Mouse (Mus musculus) limb, embryonic 13.5 days (tissue): Measurements from ENCODE around the gene Clps. TPM values are rescaled to one million over a fixed set of nuclear protein-coding genes. Genes with fewer than 3 reads are reported as not detected.

Experiments
- ATAC-seq: fragments of 200-750 bp; cut with Nextera tagmentation; 2 replicates; pipeline ENCODE4 v1.8.0; 2017; ENCODE audit warnings: low read depth, moderate number of reproducible peaks, moderate TSS enrichment; ENCODE audit not compliant: low FRiP score
- H3K27ac ChIP-seq: fragments of 300-500 bp; sonication (generic); 2 replicates; pipeline ENCODE4 v1.5.1; 2015; ENCODE audit warnings: inconsistent platforms, mild to moderate bottlenecking, moderate library complexity
- H3K27me3 ChIP-seq: fragments of 300-500 bp; sonication (generic); 2 replicates; pipeline ENCODE4 v1.6.1; 2015; ENCODE audit warnings: mild to moderate bottlenecking, inconsistent platforms
- H3K36me3 ChIP-seq: fragments of 300-500 bp; sonication (generic); 2 replicates; pipeline ENCODE4 v1.6.1; 2015; ENCODE audit warnings: inconsistent platforms, mild to moderate bottlenecking, moderate library complexity
- H3K4me1 ChIP-seq: fragments of 300-500 bp; sonication (generic); 2 replicates; pipeline ENCODE4 v1.6.1; 2015; ENCODE audit warnings: inconsistent platforms
- H3K4me2 ChIP-seq: fragments of 300-500 bp; sonication (generic); replicated peaks from 2 replicates; pipeline ENCODE4 v1.6.1; 2015; ENCODE audit warnings: inconsistent platforms, mild to moderate bottlenecking, moderate library complexity
- H3K4me3 ChIP-seq: fragments of 300-500 bp; sonication (generic); 2 replicates; pipeline ENCODE4 v1.5.1; 2015; ENCODE audit warnings: moderate library complexity, mild to moderate bottlenecking, inconsistent platforms
- H3K9ac ChIP-seq: fragments of 300-500 bp; sonication (generic); 2 replicates; pipeline ENCODE4 v1.6.1; 2015; ENCODE audit warnings: mild to moderate bottlenecking, inconsistent platforms
- H3K9me3 ChIP-seq: fragments of 300-500 bp; sonication (generic); 2 replicates; pipeline ENCODE4 v1.6.1; 2016; ENCODE audit warnings: inconsistent platforms
- WGBS: fragments of 180-500 bp; shearing (Covaris S2); methylation state at CpG from one replicate; pipeline ENCODE4 v1.1.7; 2015; 5-methylcytosine and 5-hydroxymethylcytosine counted together
- microRNA-seq: library from miRNA; unstranded; fragments of <30 nt; microRNA quantifications from one replicate; pipeline ENCODE4, GENCODE M21; 2016
- polyA plus RNA-seq: library from polyadenylated mRNA; unstranded; fragments of >200 nt; fragmentation: Nextera tagmentation; extraction: Ambion mirVana; gene quantifications from 2 replicates; pipeline ENCODE4 v1.2.1, GENCODE M21; 2015

Clps gene
- polyA plus RNA-seq, 1 experiment from 2014 or later: 0.60 TPM

GRCm38 (mm10) chr17:28515431-28516341 lies 44.9 kb downstream of the Clps start:
- H3K9me3 ChIP-seq: no peaks in the 10 kb centered on the region
- H3K4me1 ChIP-seq: peaks cover 36% of the 10 kb centered on the region
- H3K27me3 ChIP-seq: peaks cover 18% of the 10 kb centered on the region
- no peaks in the 10 kb centered on the region for H3K36me3 ChIP-seq
- no peak overlapping the region for H3K4me2 ChIP-seq
- WGBS: 57% methylated on average over 10 of the region's 10 CpGs
- no peak for ATAC-seq
- no peak overlapping the region for H3K27ac ChIP-seq
- H3K4me3 ChIP-seq: no peak overlapping the region
- H3K9ac ChIP-seq: no peak overlapping the region

- no peak overlapping the region for H3K9ac ChIP-seq
- no peak overlapping the region for H3K4me2 ChIP-seq
- H3K27me3 ChIP-seq: peaks cover 18% of the 10 kb centered on the region
- no peak overlapping the region for H3K27ac ChIP-seq
- H3K4me3 ChIP-seq: no peak overlapping the region
- no peak for ATAC-seq
- H3K4me1 ChIP-seq: peaks cover 43% of the 10 kb centered on the region
- 75% methylated on average over 5 of the region's 5 CpGs for WGBS
- no peaks in the 10 kb centered on the region for H3K9me3 ChIP-seq
- H3K36me3 ChIP-seq: no peaks in the 10 kb centered on the region
Observed at GRCm38 (mm10) chr17:28514555-28514954, 46.0 kb downstream of the Clps start.

GRCm38 (mm10) chr17:28513844-28514243 lies 46.7 kb downstream of the Clps start:
- Histone ChIP-seq H3K4me2 (no peak overlapping the region), H3K4me3 (no peak overlapping the region), H3K27ac (no peak overlapping the region), H3K9ac (no peak overlapping the region; the same call in 1 of the 2 replicates), H3K36me3 (no peaks in the 10 kb centered on the region), H3K27me3 (peaks cover 15% of the 10 kb centered on the region), H3K9me3 (no peaks in the 10 kb centered on the region), H3K4me1 (peaks cover 41% of the 10 kb centered on the region)
- ATAC-seq: no peak
- 68% methylated on average over 7 of the region's 7 CpGs for WGBS

- Histone ChIP-seq H3K36me3 (no peaks in the 10 kb centered on the region), H3K4me2 (no peak overlapping the region), H3K27ac (no peak overlapping the region), H3K4me3 (no peak overlapping the region), H3K27me3 (peaks cover 10% of the 10 kb centered on the region; the same call in 1 of the 2 replicates), H3K9me3 (no peaks in the 10 kb centered on the region), H3K4me1 (peaks cover 36% of the 10 kb centered on the region), H3K9ac (no peak overlapping the region)
- 65% methylated on average over 1 of the region's 1 CpGs for WGBS
- no peak for ATAC-seq
Observed at GRCm38 (mm10) chr17:28513337-28513736, 47.2 kb downstream of the Clps start.

GRCm38 (mm10) chr17:28512696-28513095 lies 47.9 kb downstream of the Clps start:
- peak overlapping the region; percentile 39 for H3K9ac ChIP-seq
- H3K9me3 ChIP-seq: no peaks in the 10 kb centered on the region
- peaks cover 10% of the 10 kb centered on the region; the same call in 1 of the 2 replicates for H3K27me3 ChIP-seq
- H3K4me3 ChIP-seq: no peak overlapping the region
- H3K4me1 ChIP-seq: peaks cover 33% of the 10 kb centered on the region
- 33% methylated on average over 6 of the region's 6 CpGs for WGBS
- no peaks in the 10 kb centered on the region for H3K36me3 ChIP-seq
- H3K4me2 ChIP-seq: no peak overlapping the region
- no peak for ATAC-seq
- peak overlapping the region; percentile 6 for H3K27ac ChIP-seq

GRCm38 (mm10) chr17:28511616-28512541 lies 48.7 kb downstream of the Clps start:
- H3K4me3 ChIP-seq: no peak overlapping the region
- no peak for ATAC-seq
- peaks cover 33% of the 10 kb centered on the region for H3K4me1 ChIP-seq
- H3K36me3 ChIP-seq: no peaks in the 10 kb centered on the region
- H3K9me3 ChIP-seq: no peaks in the 10 kb centered on the region
- no peak overlapping the region for H3K4me2 ChIP-seq
- H3K9ac ChIP-seq: peak overlapping the region; percentile 39; the same call in 1 of the 2 replicates
- peaks cover 10% of the 10 kb centered on the region; the same call in 1 of the 2 replicates for H3K27me3 ChIP-seq
- H3K27ac ChIP-seq: no peak overlapping the region
- 38% methylated on average over 9 of the region's 9 CpGs for WGBS

- 4% methylated on average over 28 of the region's 28 CpGs for WGBS
- Histone ChIP-seq H3K4me1 (peaks cover 33% of the 10 kb centered on the region), H3K27ac (no peak overlapping the region), H3K27me3 (peaks cover 7% of the 10 kb centered on the region; the same call in 1 of the 2 replicates), H3K4me3 (peak overlapping the region; percentile 28), H3K4me2 (peak overlapping the region; percentile 60), H3K9me3 (no peaks in the 10 kb centered on the region), H3K9ac (peak overlapping the region; percentile 60), H3K36me3 (no peaks in the 10 kb centered on the region)
- ATAC-seq: no peak; the same call in 1 of the 2 replicates
Observed at GRCm38 (mm10) chr17:28510445-28511342, 49.9 kb downstream of the Clps start.

Small RNA genes lying within 50 kb of the gene (microRNA-seq; reads per million reads assigned to microRNA genes)
- gene Gm25195: not detected
- not detected for gene Mir6969

Other genes with a start within 250 kb of the Clps start
- gene Fance, start 247.2 kb downstream of the Clps start, polyA plus RNA-seq: 36.0 and 37.3 TPM in 2 replicates
- 580 and 609 TPM in 2 replicates for gene Rpl10a, start 232.3 kb downstream of the Clps start, polyA plus RNA-seq
- 14.9 and 15.4 TPM in 2 replicates for gene Tead3, start 209.9 kb downstream of the Clps start, polyA plus RNA-seq
- 7.1 and 7.5 TPM in 2 replicates for gene Tulp1, start 195.5 kb downstream of the Clps start, polyA plus RNA-seq
- gene Fkbp5, start 43.2 kb downstream of the Clps start, polyA plus RNA-seq: 26.2 and 27.3 TPM in 2 replicates
- not detected in 2 replicates for gene Armc12, start 30.0 kb downstream of the Clps start, polyA plus RNA-seq
- gene Clpsl2, start 11.4 kb downstream of the Clps start, polyA plus RNA-seq: not detected in 2 replicates
- 0.46 and 0.56 TPM in 2 replicates for gene Lhfpl5, start 14.9 kb upstream of the Clps start, polyA plus RNA-seq
- 93.3 and 97.9 TPM in 2 replicates for gene Srpk1, start 61.9 kb upstream of the Clps start, polyA plus RNA-seq
- gene Slc26a8, start 129.5 kb upstream of the Clps start, polyA plus RNA-seq: 0.98 and 1.2 TPM in 2 replicates
- 37.1 and 37.8 TPM in 2 replicates for gene Mapk14, start 130.6 kb upstream of the Clps start, polyA plus RNA-seq
- gene AC170998.1, start 165.3 kb upstream of the Clps start, polyA plus RNA-seq: 3.2 and 3.7 TPM in 2 replicates
- 29.0 and 29.8 TPM in 2 replicates for gene Mapk13, start 208.5 kb upstream of the Clps start, polyA plus RNA-seq
- gene Brpf3, start 240.3 kb upstream of the Clps start, polyA plus RNA-seq: 11.3 and 11.8 TPM in 2 replicates